Mouse (Mus musculus) stomach, embryonic 16.5 days (tissue): ENCODE data around the gene Mrps34. TPM values are rescaled to one million over a fixed set of nuclear protein-coding genes. Genes with fewer than 3 reads are reported as not detected.
A peak's percentile ranks its signal among the peaks of the same experiment; 100 is the strongest.

Experiments
- ATAC-seq: fragments of 200-750 bp; cut with Nextera tagmentation; 2 replicates; pipeline ENCODE4 v1.8.0; 2017; ENCODE audit warnings: moderate number of reproducible peaks, moderate TSS enrichment; ENCODE audit not compliant: insufficient read depth, low FRiP score
- H3K27ac ChIP-seq: fragments of 300-500 bp; sonication (generic); 2 replicates; pipeline ENCODE4 v1.5.1; 2014; ENCODE audit warnings: low read length
- H3K27me3 ChIP-seq: fragments of 300-500 bp; sonication (generic); 2 replicates; pipeline ENCODE4 v1.6.1; 2014; ENCODE audit warnings: low read length, control low read depth, mixed read lengths; ENCODE audit not compliant: control insufficient read depth, insufficient read depth
- H3K36me3 ChIP-seq: fragments of 300-500 bp; sonication (generic); 2 replicates; pipeline ENCODE4 v1.6.1; 2014; ENCODE audit warnings: low read length; ENCODE audit not compliant: control insufficient read depth, insufficient read depth
- H3K4me1 ChIP-seq: fragments of 300-500 bp; sonication (generic); 2 replicates; pipeline ENCODE4 v1.6.1; 2014; ENCODE audit warnings: low read length, control low read depth, mixed read lengths; ENCODE audit not compliant: control insufficient read depth, insufficient read depth
- H3K4me2 ChIP-seq: fragments of 300-500 bp; sonication (generic); 2 replicates; pipeline ENCODE4 v1.6.1; 2014; ENCODE audit warnings: low read depth, low read length, mixed read lengths
- H3K4me3 ChIP-seq: fragments of 300-500 bp; sonication (generic); replicated peaks from 2 replicates; pipeline ENCODE4 v1.5.1; 2014; ENCODE audit warnings: mild to moderate bottlenecking, low read length
- H3K9ac ChIP-seq: fragments of 300-500 bp; sonication (generic); 2 replicates; pipeline ENCODE4 v1.6.1; 2014; ENCODE audit warnings: low read length
- H3K9me3 ChIP-seq: fragments of 300-500 bp; sonication (generic); replicated peaks from 2 replicates; pipeline ENCODE4 v1.6.1; 2016; ENCODE audit warnings: low read length, control low read depth; ENCODE audit not compliant: control insufficient read depth
- WGBS: fragments of 180-500 bp; shearing (Covaris S2); extraction: QIAGEN DNeasy Blood & Tissue Kit; methylation state at CpG from one replicate; pipeline ENCODE4 v1.1.7; 2014; 5-methylcytosine and 5-hydroxymethylcytosine counted together
- polyA plus RNA-seq: library from polyadenylated mRNA; unstranded; fragments of >200 nt; fragmentation: Nextera tagmentation; extraction: Ambion mirVana; gene quantifications from 2 replicates; pipeline ENCODE4 v1.2.1, GENCODE M21; 2015

Gene Mrps34
- polyA plus RNA-seq: 91.2 and 96.2 TPM in 2 replicates

- Histone ChIP-seq H3K4me3 (peak within 1 kb of the TSS; percentile 79), H3K9ac (peak within 1 kb of the TSS; percentile 96), H3K4me2 (peak within 1 kb of the TSS; percentile 99), H3K9me3 (no peaks in the 10 kb centered on the region), H3K36me3 (peaks cover 15% of the 10 kb centered on the region), H3K27me3 (no peaks in the 10 kb centered on the region), H3K4me1 (peaks cover 24% of the 10 kb centered on the region), H3K27ac (peak within 1 kb of the TSS; percentile 91)
- WGBS: under 1% methylated on average over 62 of the region's 62 CpGs
- peak; percentile 67 for ATAC-seq
Measured at GRCm38 (mm10) chr17:24894995-24895547, at the start of gene Mrps34, which contains the start of gene Eme2. Gene Mrps34, plus strand, starts transcription at chr17:24895116. Gene Eme2, minus strand, starts transcription at chr17:24895087.

- Histone ChIP-seq H3K27me3 (no peaks in the 10 kb centered on the region), H3K27ac (no peak overlapping the region), H3K9me3 (no peaks in the 10 kb centered on the region), H3K4me2 (no peak overlapping the region), H3K4me1 (peaks cover 18% of the 10 kb centered on the region), H3K36me3 (no peaks in the 10 kb centered on the region), H3K4me3 (no peak overlapping the region), H3K9ac (no peak overlapping the region)
- 96% methylated on average over 1 of the region's 1 CpGs for WGBS
- ATAC-seq: no peak
Measured at GRCm38 (mm10) chr17:24847386-24847785, 47.5 kb upstream of the Mrps34 start.

- Histone ChIP-seq H3K4me1 (peaks cover 18% of the 10 kb centered on the region), H3K36me3 (no peaks in the 10 kb centered on the region), H3K9me3 (no peaks in the 10 kb centered on the region), H3K9ac (peak overlapping the region; percentile 48; the same call in 1 of the 2 replicates), H3K27ac (peak overlapping the region; percentile 5), H3K4me2 (peak overlapping the region; percentile 68), H3K4me3 (peak overlapping the region; percentile 21), H3K27me3 (no peaks in the 10 kb centered on the region)
- ATAC-seq: no peak
Measured at GRCm38 (mm10) chr17:24848600-24849031, 46.3 kb upstream of the Mrps34 start.

- peak overlapping the region; percentile 68 for H3K4me2 ChIP-seq
Measured at GRCm38 (mm10) chr17:24849733-24850064, 45.2 kb upstream of the Mrps34 start.

GRCm38 (mm10) chr17:24850065-24850772 is 44.7 kb upstream of the Mrps34 start, which contains the start of gene Fahd1:
Gene Fahd1, minus strand, starts transcription at chr17:24850364.
- H3K4me3 ChIP-seq: peak within 1 kb of the TSS; percentile 95
- peak within 1 kb of the TSS; percentile 83 for H3K4me2 ChIP-seq
- WGBS: under 1% methylated on average over 58 of the region's 58 CpGs

More at GRCm38 (mm10) chr17:24849733-24850064, 45.2 kb upstream of the Mrps34 start:
- H3K27me3 ChIP-seq: no peaks in the 10 kb centered on the region
- H3K4me1 ChIP-seq: peaks cover 18% of the 10 kb centered on the region
- 0% methylated on average over 21 of the region's 21 CpGs for WGBS
- peak; percentile 42 for ATAC-seq
- H3K36me3 ChIP-seq: no peaks in the 10 kb centered on the region
- H3K27ac ChIP-seq: peak overlapping the region; percentile 97
- no peaks in the 10 kb centered on the region for H3K9me3 ChIP-seq
- peak overlapping the region; percentile 82 for H3K9ac ChIP-seq
- H3K4me3 ChIP-seq: peak overlapping the region; percentile 95

GRCm38 (mm10) chr17:24850773-24851127 is 44.2 kb upstream of the Mrps34 start:
- Histone ChIP-seq H3K27ac (peak overlapping the region; percentile 33; the same call in 1 of the 2 replicates), H3K9ac (peak overlapping the region; percentile 82), H3K4me1 (peaks cover 18% of the 10 kb centered on the region), H3K9me3 (no peaks in the 10 kb centered on the region), H3K36me3 (no peaks in the 10 kb centered on the region), H3K27me3 (no peaks in the 10 kb centered on the region), H3K4me3 (peak overlapping the region; percentile 95), H3K4me2 (peak overlapping the region; percentile 83)
- ATAC-seq: no peak
- WGBS: 1% methylated on average over 20 of the region's 20 CpGs

More at GRCm38 (mm10) chr17:24850065-24850772, 44.7 kb upstream of the Mrps34 start, which contains the start of gene Fahd1:
- Histone ChIP-seq H3K9ac (peak within 1 kb of the TSS; percentile 82), H3K36me3 (no peaks in the 10 kb centered on the region), H3K4me1 (peaks cover 18% of the 10 kb centered on the region), H3K9me3 (no peaks in the 10 kb centered on the region), H3K27ac (peak within 1 kb of the TSS; percentile 97), H3K27me3 (no peaks in the 10 kb centered on the region)
- ATAC-seq: peak; percentile 99

GRCm38 (mm10) chr17:24851381-24852125 is 43.4 kb upstream of the Mrps34 start:
- Histone ChIP-seq H3K27ac (no peak overlapping the region), H3K4me2 (peak overlapping the region; percentile 83), H3K36me3 (no peaks in the 10 kb centered on the region), H3K27me3 (no peaks in the 10 kb centered on the region), H3K4me3 (peak overlapping the region; percentile 95), H3K9ac (peak overlapping the region; percentile 82; the same call in 1 of the 2 replicates), H3K9me3 (no peaks in the 10 kb centered on the region), H3K4me1 (peaks cover 18% of the 10 kb centered on the region)
- 78% methylated on average over 10 of the region's 10 CpGs for WGBS
- no peak for ATAC-seq

- peaks cover 6% of the 10 kb centered on the region for H3K4me1 ChIP-seq
- H3K27me3 ChIP-seq: no peaks in the 10 kb centered on the region
- no peak overlapping the region for H3K9ac ChIP-seq
- ATAC-seq: no peak
- 79% methylated on average over 3 of the region's 3 CpGs for WGBS
- no peak overlapping the region for H3K27ac ChIP-seq
- H3K4me3 ChIP-seq: no peak overlapping the region
- H3K4me2 ChIP-seq: no peak overlapping the region
- H3K36me3 ChIP-seq: 0 out of 2 replicates have a peak, but pooled peaks cover under 1% of the 10 kb centered on the region
- no peaks in the 10 kb centered on the region for H3K9me3 ChIP-seq
Measured at GRCm38 (mm10) chr17:24855838-24856464, 39.0 kb upstream of the Mrps34 start.
